Mouse (Mus musculus) activated CD4-positive, CD25-positive, alpha-beta regulatory T cell, adult 4 months (primary cell): ENCODE measurements at regions not wholly inside any gene's neighbourhood (a gene's known extent, or its start where the extent isn't known, plus 50 kb on each side); places are given as distances from the start of the nearest gene placed in this dataset.

ENCODE experiments used
- ATAC-seq: one replicate; pipeline ENCODE4 v1.8.0; 2017

GRCm38 (mm10) chr1:94217407-94217806 is 165.1 kb upstream of the Pdcd1 start:
- no peak for ATAC-seq

- ATAC-seq = no peak
Observed at GRCm38 (mm10) chr1:94208929-94209328, 156.6 kb upstream of the Pdcd1 start.

GRCm38 (mm10) chr1:94207859-94208258 is 155.5 kb upstream of the Pdcd1 start:
- ATAC-seq = no peak

GRCm38 (mm10) chr1:94203281-94203680 is 150.9 kb upstream of the Pdcd1 start:
- ATAC-seq = no peak

- ATAC-seq = no peak
Observed at GRCm38 (mm10) chr1:94183876-94184275, 131.5 kb upstream of the Pdcd1 start.

- no peak for ATAC-seq
Observed at GRCm38 (mm10) chr1:94149958-94150357, 97.6 kb upstream of the Pdcd1 start.

GRCm38 (mm10) chr1:94147015-94147414 is 94.7 kb upstream of the Pdcd1 start:
- no peak for ATAC-seq

- ATAC-seq = no peak
Observed at GRCm38 (mm10) chr1:94140518-94140917, 88.2 kb upstream of the Pdcd1 start.

GRCm38 (mm10) chr1:94139445-94140062 is 87.2 kb upstream of the Pdcd1 start:
- no peak for ATAC-seq

- no peak for ATAC-seq
Observed at GRCm38 (mm10) chr1:94136731-94137130, 84.4 kb upstream of the Pdcd1 start.
